Mouse (Mus musculus) heart, adult 2 months (tissue): ENCODE results near the gene Fbxw17. TPM values are rescaled to one million over a fixed set of nuclear protein-coding genes. Genes with fewer than 3 reads are reported as not detected.

Experiments used
- DNase-seq, 2 experiments: peaks; one replicate each; pipeline ENCODE4 v3.0.0; 2021
- H3K27ac ChIP-seq: fragments of 200-600 bp; 2 replicates; pipeline ENCODE4 v1.8.1; 2022
- H3K27me3 ChIP-seq: fragments of 200-500 bp; 2 replicates; pipeline ENCODE4 v1.6.1; 2012; ENCODE audit warnings: mild to moderate bottlenecking, low read length, inconsistent platforms, mixed read lengths; ENCODE audit not compliant: control insufficient read depth, insufficient read depth
- H3K36me3 ChIP-seq: fragments of 200-500 bp; 2 replicates; pipeline ENCODE4 v1.6.1; 2012; ENCODE audit warnings: low read length, inconsistent platforms; ENCODE audit not compliant: control insufficient read depth, insufficient read depth
- H3K4me1 ChIP-seq: fragments of 200-500 bp; 2 replicates; pipeline ENCODE4 v1.6.1; 2011; ENCODE audit warnings: low read length; ENCODE audit not compliant: control insufficient read depth, insufficient read depth
- H3K4me3 ChIP-seq: fragments of 200-600 bp; 2 replicates; pipeline ENCODE4 v1.8.1; 2022
- H3K79me2 ChIP-seq: fragments of 200-500 bp; replicated peaks from 2 replicates; pipeline ENCODE4 v1.6.1; 2012; ENCODE audit warnings: mild to moderate bottlenecking, inconsistent platforms, low read length, moderate library complexity, mixed read lengths; ENCODE audit not compliant: control insufficient read depth, insufficient read depth
- H3K9ac ChIP-seq: fragments of 200-500 bp; 2 replicates; pipeline ENCODE4 v1.6.1; 2012; ENCODE audit warnings: low read depth, mild to moderate bottlenecking, control low read depth, inconsistent platforms, low read length, mixed read lengths
- CTCF ChIP-seq: fragments of 200-600 bp; IDR thresholded peaks from 2 replicates; pipeline ENCODE4 v1.8.1; 2022; ENCODE audit warnings: antibody characterized with exemption, mild to moderate bottlenecking, moderate library complexity
- EP300 ChIP-seq: fragments of 200-500 bp; IDR thresholded peaks from 2 replicates; pipeline ENCODE4 v1.6.1; 2011; ENCODE audit warnings: low read depth, low read length, control low read depth; ENCODE audit not compliant: insufficient read depth
- POLR2A ChIP-seq: fragments of 200-500 bp; IDR thresholded peaks from 2 replicates; pipeline ENCODE4 v1.6.1; 2011; ENCODE audit warnings: mild to moderate bottlenecking, low read depth, low read length, control low read depth; ENCODE audit not compliant: insufficient read depth
- WGBS: fragments of 180-500 bp; shearing (Covaris S2); methylation state at CpG from one replicate; pipeline ENCODE4 v1.1.7; 2018; 5-methylcytosine and 5-hydroxymethylcytosine counted together
- intact Hi-C: fragments of 180-260 bp; cut with DNase I; formaldehyde crosslinking; loops from one replicate; pipeline ENCODE4 v1.15.1; 2025
- polyA plus RNA-seq: library from polyadenylated mRNA; depleted of rRNA; stranded (reverse); fragments of >200 nt; gene quantifications from 2 replicates; pipeline ENCODE4 v1.2.3, GENCODE M21; 2012; rRNA removed
- total RNA-seq, 2 experiments: library from RNA; stranded (reverse); gene quantifications; 2 replicates each; pipeline ENCODE4 v1.2.3; 2021

Gene Fbxw17
- total and polyA plus RNA-seq, 3 experiments: 3.5 to 12.0 (median 4.5) TPM

GRCm38 (mm10) chr13:50464621-50465562 is 47.2 kb downstream of the Fbxw17 start:
- Histone ChIP-seq H3K27ac (no peak overlapping the region), H3K4me1 (no peaks in the 10 kb centered on the region), H3K79me2 (no peaks in the 10 kb centered on the region), H3K4me3 (no peak overlapping the region), H3K9ac (no peak overlapping the region), H3K36me3 (no peaks in the 10 kb centered on the region), H3K27me3 (no peaks in the 10 kb centered on the region)
- intact Hi-C loops: no loop called here
- WGBS: 37% methylated on average over 27 of the region's 27 CpGs
- no peak for TF ChIP-seq POLR2A
- TF ChIP-seq CTCF: no peak
- no peak for TF ChIP-seq EP300
- DNase-seq: no peak

GRCm38 (mm10) chr13:50467007-50467406 is 49.3 kb downstream of the Fbxw17 start, which contains the start of gene Nutm2:
Gene Nutm2 (plus strand): TSS chr13:50467307.
- 60% methylated on average over 4 of the region's 4 CpGs for WGBS
- intact Hi-C loops: no loop called here
- no peak within 1 kb of the TSS for H3K4me3 ChIP-seq
- H3K9ac ChIP-seq: no peak within 1 kb of the TSS
- no peaks in the 10 kb centered on the region for H3K36me3 ChIP-seq
- H3K79me2 ChIP-seq: no peaks in the 10 kb centered on the region
- no peak within 1 kb of the TSS for H3K27ac ChIP-seq
- H3K4me1 ChIP-seq: no peaks in the 10 kb centered on the region
- no peak for TF ChIP-seq EP300
- TF ChIP-seq CTCF: no peak
- no peak for TF ChIP-seq POLR2A
- H3K27me3 ChIP-seq: no peaks in the 10 kb centered on the region
- no peak for DNase-seq

Other genes starting within 250 kb of the Fbxw17 start
- not detected for gene Gm906, start 167.6 kb upstream of the Fbxw17 start, total RNA-seq
- not detected in 2 replicates for gene Gm906, start 167.6 kb upstream of the Fbxw17 start, polyA plus RNA-seq
- gene Gm47429, start 26.0 kb downstream of the Fbxw17 start, total RNA-seq: not detected
- gene Gm47429, start 26.0 kb downstream of the Fbxw17 start, polyA plus RNA-seq: not detected in 2 replicates
- gene Nutm2, start 49.4 kb downstream of the Fbxw17 start, total RNA-seq: not detected
- not detected in 2 replicates for gene Nutm2, start 49.4 kb downstream of the Fbxw17 start, polyA plus RNA-seq
- not detected for gene Gm904, start 225.4 kb downstream of the Fbxw17 start, total RNA-seq
- not detected in 2 replicates for gene Gm904, start 225.4 kb downstream of the Fbxw17 start, polyA plus RNA-seq